In genomic region chrX:94689593-94689992, GRCm38 (mm10) we compare ENCODE assay signal across 8 mouse cellular contexts. TPM values are rescaled to one million over a fixed set of nuclear protein-coding genes. Genes with fewer than 3 reads are reported as not detected.
DNase-seq lines count a peak whose midpoint lies in the region; ATAC-seq and TF ChIP-seq lines count a peak whose summit lies in the region.
"Not testable (repeated sequence)": the region's sequence is repeated elsewhere in the genome, so short reads cannot be mapped to it uniquely, and the experiment has no call there.

No protein-coding gene starts in this region.

- H3K4me1 ChIP-seq in forebrain, postnatal 0 days (ENCODE audit: insufficient read depth); limb, embryonic 13.5 days; midbrain, embryonic 12.5 days: not testable (repeated sequence)

- DNase-seq in adrenal gland, adult 2 months: peak; percentile 74
- peak; percentile 29 to 78 for DNase-seq in cerebellum, postnatal 10 days
- not testable (repeated sequence) for DNase-seq in forebrain, postnatal 0 days
- DNase-seq in kidney, adult 18-20 months: peak; percentile 3
- peak; percentile 6 for DNase-seq in ovary, postnatal 36 days (ENCODE audit: low spot score)

- peak; percentile 96 for ATAC-seq in forebrain, postnatal 0 days
- ATAC-seq in hematopoietic stem cell, adult 5-6 weeks (replicated peaks in 1 of 2; ENCODE audit: insufficient read depth in 1 of 2, low FRiP score in 2 of 2, low TSS enrichment in 1 of 2, low read depth in 1 of 2, poor library complexity in 2 of 2, severe bottlenecking in 2 of 2): peak; percentile 89 to 94
- ATAC-seq in limb, embryonic 13.5 days (ENCODE audit: low FRiP score, low read depth): peak; percentile 82
- ATAC-seq in midbrain, embryonic 12.5 days (ENCODE audit: low FRiP score, low read depth): peak; percentile 66

- not testable (repeated sequence) for H3K36me3 ChIP-seq in forebrain, postnatal 0 days (ENCODE audit: insufficient read depth); limb, embryonic 13.5 days; midbrain, embryonic 12.5 days

- H3K4me2 ChIP-seq in forebrain, postnatal 0 days (ENCODE audit: low read depth); limb, embryonic 13.5 days (replicated peaks); midbrain, embryonic 12.5 days (replicated peaks): not testable (repeated sequence)

- 0 out of 2 replicates have a peak, but pooled peaks have one; percentile 24 for TF ChIP-seq CTCF in forebrain, postnatal 0 days (IDR thresholded peaks at IDR 0.05; ENCODE audit: low read depth)

- H3K27me3 ChIP-seq in forebrain, postnatal 0 days (ENCODE audit: insufficient read depth, low read length); limb, embryonic 13.5 days; midbrain, embryonic 12.5 days: not testable (repeated sequence)

- H3K9me3 ChIP-seq in forebrain, postnatal 0 days (ENCODE audit: low read length); limb, embryonic 13.5 days; midbrain, embryonic 12.5 days: not testable (repeated sequence)

- not testable (repeated sequence) for H3K27ac ChIP-seq in forebrain, postnatal 0 days (ENCODE audit: low read depth, low read length); limb, embryonic 13.5 days; midbrain, embryonic 12.5 days (replicated peaks)

- not testable (repeated sequence) for H3K4me3 ChIP-seq in forebrain, postnatal 0 days (ENCODE audit: low read depth, low read length); limb, embryonic 13.5 days; midbrain, embryonic 12.5 days

- H3K9ac ChIP-seq in forebrain, postnatal 0 days; limb, embryonic 13.5 days; midbrain, embryonic 12.5 days (replicated peaks): not testable (repeated sequence)

- 79% methylated on average over 5 of the region's 5 CpGs for WGBS in forebrain, postnatal 0 days
- 79% methylated on average over 5 of the region's 5 CpGs for whole genome bisulfite sequencing in limb, embryonic 13.5 days
- 89% methylated on average over 5 of the region's 5 CpGs for WGBS in midbrain, embryonic 12.5 days

RNA-seq across cellular contexts. Expression of gene Zxdb, which starts 34.8 kb away (rescaled TPM):
- total RNA-seq in adrenal gland, adult 2 months (2021): 10 to 100 TPM in 1 of 2 experiments, 1 to 10 TPM in 1; 9.9 to 11.6 TPM
- polyA plus RNA-seq in adrenal gland, adult 2 months (2012; rRNA removed): 3.9 and 4.8 TPM in 2 replicates
- total RNA-seq in forebrain, postnatal 0 days (2014; rRNA removed): 18.2 and 25.9 TPM in 2 replicates
- polyA plus RNA-seq in forebrain, postnatal 0 days (2015; fragmentation: Nextera tagmentation; extraction: Ambion mirVana): 1.4 TPM in 2 replicates
- 10.2 and 12.3 TPM in 2 replicates for total RNA-seq in hematopoietic stem cell, adult 5-6 weeks (2017)
- polyA plus RNA-seq in limb, embryonic 13.5 days (2015; fragmentation: Nextera tagmentation; extraction: Ambion mirVana): 1.7 and 1.8 TPM in 2 replicates
- 1.7 and 1.8 TPM in 2 replicates for polyA plus RNA-seq in midbrain, embryonic 12.5 days (2016; fragmentation: Nextera tagmentation; extraction: Ambion mirVana)

RNA-seq across cellular contexts. Expression of gene Gspt2, which starts 53.7 kb away (rescaled TPM):
- total RNA-seq in adrenal gland, adult 2 months (2021): 10 to 100 TPM in 1 of 2 experiments, 1 to 10 TPM in 1; 8.5 to 10.9 TPM
- 12.8 and 14.4 TPM in 2 replicates for polyA plus RNA-seq in adrenal gland, adult 2 months (2012; rRNA removed)
- 11.8 and 14.2 TPM in 2 replicates for total RNA-seq in forebrain, postnatal 0 days (2014; rRNA removed)
- polyA plus RNA-seq in forebrain, postnatal 0 days (2015; fragmentation: Nextera tagmentation; extraction: Ambion mirVana): 14.0 and 20.5 TPM in 2 replicates
- total RNA-seq in hematopoietic stem cell, adult 5-6 weeks (2017): 7.5 and 10.5 TPM in 2 replicates
- 7.4 and 7.9 TPM in 2 replicates for polyA plus RNA-seq in limb, embryonic 13.5 days (2015; fragmentation: Nextera tagmentation; extraction: Ambion mirVana)
- polyA plus RNA-seq in midbrain, embryonic 12.5 days (2016; fragmentation: Nextera tagmentation; extraction: Ambion mirVana): 12.5 and 13.9 TPM in 2 replicates
